Mouse (Mus musculus) thymus, postnatal 10 days (tissue): Measurements from ENCODE around the gene Hdlbp.

Experiments used
- DNase-seq, 2 experiments: peaks; one replicate each; pipeline ENCODE4 v3.0.0; 2021; ENCODE audit warnings: low spot score in 2 of 2

The Hdlbp gene

GRCm38 (mm10) chr1:93445111-93445821 is 33.3 kb downstream of the Hdlbp start:
- peak; percentile 62 to 70 for DNase-seq

- peak; percentile 40 to 42 for DNase-seq
Observed at GRCm38 (mm10) chr1:93444405-93445110, 34.1 kb downstream of the Hdlbp start.

GRCm38 (mm10) chr1:93439321-93439720 is 39.3 kb downstream of the Hdlbp start:
- DNase-seq: no peak

GRCm38 (mm10) chr1:93432087-93432486 is 46.5 kb downstream of the Hdlbp start:
- DNase-seq: no peak

GRCm38 (mm10) chr1:93403403-93403802 is 75.2 kb downstream of the Hdlbp start:
- DNase-seq: no peak

GRCm38 (mm10) chr1:93401191-93402052 is 77.2 kb downstream of the Hdlbp start:
- no peak for DNase-seq

- DNase-seq: no peak
Observed at GRCm38 (mm10) chr1:93388906-93389305, 89.7 kb downstream of the Hdlbp start.

- no peak for DNase-seq
Observed at GRCm38 (mm10) chr1:93387198-93387597, 91.4 kb downstream of the Hdlbp start.

GRCm38 (mm10) chr1:93379117-93379516 is 99.5 kb downstream of the Hdlbp start:
- no peak for DNase-seq

GRCm38 (mm10) chr1:93377307-93377706 is 101.3 kb downstream of the Hdlbp start:
- no peak for DNase-seq

GRCm38 (mm10) chr1:93373665-93374064 is 105.0 kb downstream of the Hdlbp start, which contains the start of gene Ano7:
Ano7 (plus strand) TSS chr1:93373930.
- no peak for DNase-seq

- no peak for DNase-seq
Observed at GRCm38 (mm10) chr1:93365641-93366040, 113.0 kb downstream of the Hdlbp start.

- DNase-seq: no peak
Observed at GRCm38 (mm10) chr1:93362661-93363060, 116.0 kb downstream of the Hdlbp start.
